Mouse (Mus musculus) retina, postnatal 1 day (tissue): ENCODE data around the gene Gm12695.

Experiments used
- DNase-seq: peaks from one replicate; pipeline ENCODE4 v3.0.0-alpha.2; 2012

The Gm12695 gene

DNA sequence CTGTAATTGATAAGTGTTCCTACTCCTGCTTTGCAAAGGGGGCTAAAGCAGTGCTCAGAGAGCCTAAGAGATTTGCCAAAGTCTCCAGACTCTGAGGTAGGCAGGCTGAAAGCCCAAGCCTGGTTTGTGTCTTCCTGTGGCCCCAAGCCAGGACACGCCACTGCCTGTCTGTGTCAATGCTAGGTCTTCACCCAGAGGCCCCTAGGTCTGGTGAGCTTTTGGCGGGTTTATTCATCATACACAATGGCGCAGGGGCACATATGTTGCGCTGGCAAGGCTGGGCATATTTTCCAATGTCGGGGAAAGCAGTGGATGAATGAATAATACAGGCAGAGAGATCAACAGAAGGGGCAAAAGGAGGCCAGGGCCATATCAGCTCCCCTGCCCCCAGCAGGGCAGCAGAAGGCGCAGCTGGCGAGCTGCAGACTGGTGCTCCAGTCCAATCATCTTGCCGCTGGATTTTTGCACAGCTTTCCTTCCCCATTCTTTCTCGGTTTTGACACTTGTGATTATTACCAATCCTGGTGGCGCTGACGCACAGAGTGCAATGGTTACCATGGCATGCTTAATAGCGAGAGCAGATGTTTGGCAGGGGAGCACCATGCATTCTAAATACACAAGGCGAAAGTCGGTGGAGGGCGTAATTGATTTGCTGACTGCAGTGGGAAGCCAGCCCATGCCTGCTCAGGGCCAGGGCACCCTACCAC lies 87.3 kb downstream of the Gm12695 start:
- DNase-seq: peak; percentile 55

DNA sequence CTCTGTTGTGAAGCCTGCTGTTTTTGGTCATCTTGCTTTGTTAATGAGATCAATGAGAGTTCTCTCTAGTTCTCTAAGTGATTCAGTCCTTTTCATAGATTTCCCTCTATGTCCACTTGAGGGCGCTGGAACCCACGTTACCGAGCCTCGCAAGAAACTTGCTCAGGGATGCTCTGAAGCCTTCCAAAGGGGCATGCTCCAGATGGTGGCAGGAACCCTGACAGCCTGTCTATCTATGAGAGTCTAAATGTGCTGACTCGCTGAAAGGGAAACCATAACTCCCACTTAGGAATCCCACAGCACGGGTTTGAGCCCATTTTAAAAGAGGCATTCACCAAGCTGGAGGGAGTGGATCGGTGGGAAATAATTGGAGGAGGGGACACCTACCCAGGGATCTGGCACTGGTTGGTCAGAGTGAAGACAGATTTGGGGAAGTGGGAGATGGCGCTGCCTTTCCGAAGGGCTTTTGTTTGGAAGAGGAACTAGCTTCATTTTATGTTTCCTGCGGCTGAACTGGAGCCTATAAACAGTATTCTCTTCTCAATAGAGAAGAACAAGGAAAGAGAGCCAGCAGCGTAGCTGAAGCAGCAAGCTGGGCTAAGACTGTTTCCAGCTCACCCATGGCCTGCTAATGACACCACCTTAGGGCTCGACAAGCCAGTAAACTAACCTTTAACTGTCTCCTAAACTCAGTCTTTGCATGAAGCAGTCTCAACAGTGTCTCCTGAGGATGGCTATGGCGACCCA lies 88.2 kb downstream of the Gm12695 start:
- DNase-seq: peak; percentile 87

DNA sequence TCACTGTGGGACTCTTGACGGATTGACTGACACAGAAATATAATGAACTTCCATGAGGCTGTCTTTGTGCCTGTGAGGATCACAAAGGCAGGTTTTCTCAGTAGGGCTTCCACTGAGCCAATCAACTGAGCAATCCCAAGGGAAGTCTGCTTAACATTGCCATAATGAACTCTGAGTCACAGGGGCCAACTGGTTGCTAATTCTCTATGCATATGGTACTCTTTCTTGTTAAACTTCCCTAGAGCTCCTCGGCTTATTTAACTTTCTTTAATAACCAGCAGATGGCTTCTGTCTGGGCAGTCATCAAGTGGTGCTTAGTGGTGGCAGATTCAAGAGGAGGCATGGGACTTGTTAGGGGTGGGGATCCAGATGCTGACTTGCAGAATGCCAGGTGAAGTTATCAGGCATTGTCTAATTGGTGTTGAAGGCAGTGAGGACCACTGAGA lies 97.6 kb downstream of the Gm12695 start:
- DNase-seq: peak; percentile 32

DNA sequence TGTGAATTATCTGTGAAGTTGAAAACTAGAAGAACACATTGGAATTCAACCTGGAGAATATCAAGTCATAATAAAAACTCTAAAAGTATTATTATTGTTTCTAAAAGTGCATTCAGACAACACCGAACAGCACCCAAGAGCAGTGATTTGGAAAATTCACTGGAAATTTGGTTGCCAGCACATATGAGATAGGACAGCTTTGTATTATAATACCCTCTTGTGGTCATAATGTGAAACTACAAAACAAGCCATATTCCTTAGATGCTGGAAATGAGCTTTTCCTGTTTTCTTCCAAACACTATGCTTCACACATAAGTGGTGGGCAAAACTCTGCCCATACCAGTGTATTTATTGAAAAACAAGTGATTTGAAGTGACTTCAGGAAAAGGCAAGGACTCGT lies 101.5 kb downstream of the Gm12695 start:
- peak; percentile 63 for DNase-seq

DNA sequence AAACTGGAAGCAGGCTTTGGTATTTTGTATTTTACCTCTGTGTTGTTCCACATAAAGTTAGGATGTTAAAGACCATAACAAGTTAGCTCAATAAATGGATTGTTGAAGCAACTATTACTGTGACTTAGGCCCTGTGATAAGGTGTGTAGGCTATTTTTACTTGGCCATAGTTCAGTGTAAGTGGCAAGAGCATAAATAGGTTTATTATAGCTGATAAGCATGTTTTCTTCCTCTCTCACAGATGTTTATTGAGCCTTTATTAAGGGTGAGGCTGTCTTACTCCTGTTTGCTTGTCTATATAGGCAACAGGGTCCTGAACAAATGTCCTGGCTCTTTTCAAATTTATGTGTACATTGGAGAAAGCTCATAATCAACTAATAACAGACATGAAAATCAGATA lies 104.0 kb downstream of the Gm12695 start:
- no peak for DNase-seq

DNA sequence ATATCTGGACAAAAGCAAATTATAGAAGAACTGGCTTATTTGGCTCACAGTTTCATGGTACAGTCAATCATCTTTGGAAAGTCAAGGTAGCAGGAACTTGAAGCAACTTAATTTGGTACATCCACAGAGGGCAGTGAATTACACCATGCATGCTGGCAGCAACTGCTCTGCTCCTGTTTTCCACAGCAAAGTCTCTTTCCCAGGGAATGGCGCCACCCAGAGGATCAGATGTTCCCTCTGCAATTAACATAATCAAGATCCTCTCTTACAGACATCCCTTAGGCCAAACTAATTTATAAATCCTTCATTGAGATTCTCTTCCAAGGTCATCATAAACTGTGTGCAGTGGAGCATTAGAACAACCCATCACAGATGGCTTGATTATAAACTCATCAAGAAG lies 104.8 kb downstream of the Gm12695 start:
- peak; percentile 61 for DNase-seq
